Mouse (Mus musculus): ENCODE results near the gene Serpina12.
A peak's percentile ranks its signal among the peaks of the same experiment; 100 is the strongest.

Gene Serpina12

DNA sequence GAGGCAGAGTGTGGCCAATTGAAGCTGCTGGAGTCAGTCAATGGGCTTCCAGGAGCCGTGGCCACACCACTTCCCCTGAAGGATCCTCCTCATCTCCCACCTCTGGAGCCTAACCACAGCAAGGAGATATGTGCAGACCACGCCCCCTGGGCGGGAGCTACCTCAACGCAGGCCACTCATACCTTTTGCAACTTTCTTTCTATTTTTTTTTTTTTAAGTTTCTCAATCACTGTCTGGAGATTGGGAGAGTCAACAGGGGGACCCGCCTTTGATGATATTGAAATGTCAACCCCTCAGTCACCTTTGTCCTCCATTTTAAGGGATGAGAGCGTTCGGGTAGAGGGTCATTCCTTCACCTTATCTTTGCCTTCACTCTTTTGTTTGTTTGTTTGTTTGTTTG lies at the start of gene Serpina12:
Gene Serpina12, minus strand, starts transcription at position 101 of the 400 bp plus-strand sequence.
- no peak for ATAC-seq (ENCODE audit: insufficient number of reproducible peaks, low FRiP score, low TSS enrichment)

DNA sequence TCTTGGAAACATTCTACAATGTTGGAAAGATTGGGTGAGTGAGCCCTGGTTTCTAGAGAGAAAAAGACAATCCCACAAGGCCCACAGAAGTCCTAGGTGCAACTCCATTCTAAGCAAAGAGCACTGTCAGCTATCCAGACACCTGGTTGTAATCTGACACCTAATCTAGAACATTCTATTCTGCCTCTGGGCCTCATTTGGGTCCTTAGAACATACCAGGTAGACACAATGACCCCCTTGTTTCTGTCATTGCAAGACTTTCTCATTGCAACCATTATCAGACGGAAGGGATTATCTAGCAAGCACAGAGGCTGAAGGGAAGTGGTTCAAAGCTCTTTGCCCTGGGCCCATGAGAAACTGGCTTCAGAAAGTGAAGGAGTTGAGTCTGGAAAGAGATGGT lies 47.1 kb upstream of the Serpina12 start:
- no peak for ATAC-seq (ENCODE audit: insufficient number of reproducible peaks, low FRiP score, low TSS enrichment)

DNA sequence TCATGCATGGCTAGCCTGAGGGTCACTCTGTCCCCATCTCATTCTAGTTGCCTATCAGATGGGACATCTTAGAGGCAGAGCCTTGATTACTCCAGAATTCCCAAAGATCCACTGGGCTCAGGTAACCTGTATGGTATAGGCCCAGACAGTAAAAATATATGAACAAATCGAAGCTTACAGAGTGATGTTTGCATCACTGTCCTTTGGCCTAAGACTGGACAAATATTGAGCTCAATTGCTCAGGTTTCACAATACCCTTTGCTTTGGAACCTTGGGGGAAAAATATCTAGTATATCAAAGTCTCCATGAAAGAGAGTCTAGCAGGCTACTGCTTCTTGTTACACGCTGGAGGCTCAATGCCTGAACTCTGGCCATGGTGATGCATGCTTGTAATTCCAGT lies 45.9 kb upstream of the Serpina12 start:
- no peak for ATAC-seq (ENCODE audit: insufficient number of reproducible peaks, low FRiP score, low TSS enrichment)

DNA sequence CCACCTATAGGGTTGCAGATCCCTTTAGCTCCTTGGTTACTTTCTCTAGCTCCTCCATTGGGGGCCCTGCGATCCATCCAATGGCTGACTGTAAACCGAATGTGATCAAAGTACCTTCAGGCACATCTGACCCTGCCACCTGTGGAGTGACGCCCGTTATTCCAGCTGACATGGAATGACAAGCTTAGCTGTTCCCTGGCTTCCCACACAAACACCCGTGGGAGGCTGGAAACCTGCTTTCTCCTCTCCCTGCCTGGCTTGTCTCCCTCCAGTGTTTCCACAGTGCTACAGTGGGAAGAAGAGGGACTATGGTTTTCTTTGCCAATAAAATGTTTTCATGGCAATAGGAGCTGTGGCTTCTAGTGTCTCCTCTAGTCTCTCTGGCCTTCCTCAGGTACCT lies 28.0 kb upstream of the Serpina12 start:
- ATAC-seq (ENCODE audit: insufficient number of reproducible peaks, low FRiP score, low TSS enrichment) = no peak

DNA sequence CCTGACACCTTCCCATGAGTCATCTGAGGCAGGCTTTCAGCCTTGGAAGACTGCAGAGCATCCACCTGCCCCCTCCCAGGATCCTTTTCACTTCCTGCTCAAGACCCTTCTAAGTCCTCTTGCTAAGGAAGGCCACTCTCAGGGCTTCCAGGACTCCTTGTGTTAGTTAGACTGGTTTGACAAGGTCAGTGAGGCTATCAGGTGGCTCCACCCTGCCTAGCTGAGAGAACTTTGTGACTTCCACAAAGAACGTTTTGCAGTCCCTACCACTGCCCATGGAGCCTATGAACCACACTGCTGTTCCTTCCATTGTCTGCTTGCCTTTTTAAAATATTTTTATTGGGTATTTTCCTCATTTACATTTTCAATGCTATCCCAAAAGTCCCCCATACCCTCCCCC lies 27.5 kb upstream of the Serpina12 start:
- ATAC-seq (ENCODE audit: insufficient number of reproducible peaks, low FRiP score, low TSS enrichment) = no peak

DNA sequence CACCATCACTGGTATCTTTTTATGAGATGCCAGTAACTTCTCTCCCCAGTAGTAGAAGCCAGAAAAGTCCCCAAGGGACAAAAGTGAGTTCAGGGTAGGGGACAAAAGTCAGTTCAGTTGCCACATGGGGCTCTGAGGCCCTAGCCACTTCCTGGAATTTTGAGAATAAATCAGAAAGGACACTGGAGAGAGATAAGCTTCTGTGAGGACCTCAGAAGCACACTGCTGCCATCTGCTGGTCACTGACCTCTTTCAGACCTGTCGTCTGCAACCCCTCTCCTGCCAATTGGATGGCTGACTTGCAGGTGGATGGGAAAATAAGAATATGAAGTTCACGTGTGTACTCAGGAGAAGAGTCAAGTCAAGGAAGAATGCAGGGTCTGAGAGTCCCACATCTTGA lies 25.4 kb upstream of the Serpina12 start:
- no peak for ATAC-seq (ENCODE audit: insufficient number of reproducible peaks, low FRiP score, low TSS enrichment)

DNA sequence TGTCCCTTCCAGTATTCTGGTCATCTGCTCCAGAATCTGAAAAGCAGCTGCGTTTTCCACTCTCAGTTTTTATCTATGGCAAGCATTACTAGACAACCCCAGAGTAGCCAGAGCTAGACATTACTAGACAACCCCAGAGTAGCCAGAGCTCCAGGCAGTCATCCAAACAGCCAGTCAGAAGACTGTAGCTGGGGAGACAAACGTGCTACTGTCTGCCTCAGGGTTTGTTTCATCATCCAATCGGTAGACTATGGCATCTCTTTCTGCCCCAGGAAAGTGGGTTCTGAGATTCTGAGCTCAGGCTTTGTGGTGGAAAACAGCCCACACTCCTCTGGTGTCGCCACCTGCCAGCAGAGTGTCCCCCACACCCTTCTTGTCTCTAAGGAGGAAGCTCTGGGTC lies 23.3 kb upstream of the Serpina12 start:
- peak; percentile 46 for ATAC-seq (ENCODE audit: insufficient number of reproducible peaks, low FRiP score, low TSS enrichment)

DNA sequence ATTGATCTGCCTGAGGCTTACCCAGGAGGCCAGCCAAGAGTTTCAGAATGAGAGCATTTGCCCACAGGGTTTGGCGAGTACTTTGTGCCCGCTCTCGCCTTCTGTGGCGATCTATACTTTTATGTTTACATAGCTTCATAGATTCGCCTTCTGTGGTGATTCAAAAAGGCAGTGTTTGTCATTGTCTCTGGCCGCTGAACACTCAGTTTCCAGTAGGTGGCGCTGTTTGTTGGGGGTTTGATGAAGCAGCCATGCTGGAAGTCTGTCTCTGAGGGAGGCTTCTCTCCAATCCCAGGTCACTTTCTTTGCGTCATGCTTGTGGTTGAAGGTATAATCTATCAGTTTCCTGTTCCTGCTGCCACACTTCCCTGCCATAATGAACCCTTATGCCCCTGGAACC lies 22.0 kb upstream of the Serpina12 start:
- ATAC-seq (ENCODE audit: insufficient number of reproducible peaks, low FRiP score, low TSS enrichment) = no peak

DNA sequence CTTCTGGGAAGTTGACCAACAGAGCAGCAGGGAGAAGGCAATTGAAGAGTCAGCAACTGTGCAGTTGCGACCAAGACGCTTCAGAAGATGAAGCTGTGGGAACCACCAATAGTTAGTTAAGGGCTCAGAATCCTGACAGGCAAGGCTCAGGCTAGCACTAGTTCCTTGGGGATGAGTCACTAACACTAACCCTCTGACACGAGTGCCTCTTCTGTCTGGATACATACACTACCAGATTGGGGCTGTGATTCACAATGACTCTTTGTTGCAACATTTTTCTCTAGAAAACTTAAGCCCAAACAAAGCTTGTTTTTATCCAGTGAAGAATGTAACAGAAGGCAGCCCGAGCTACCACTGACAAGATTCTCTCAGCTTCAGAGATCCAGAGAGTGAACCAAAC lies 20.8 kb upstream of the Serpina12 start:
- ATAC-seq (ENCODE audit: insufficient number of reproducible peaks, low FRiP score, low TSS enrichment) = no peak

DNA sequence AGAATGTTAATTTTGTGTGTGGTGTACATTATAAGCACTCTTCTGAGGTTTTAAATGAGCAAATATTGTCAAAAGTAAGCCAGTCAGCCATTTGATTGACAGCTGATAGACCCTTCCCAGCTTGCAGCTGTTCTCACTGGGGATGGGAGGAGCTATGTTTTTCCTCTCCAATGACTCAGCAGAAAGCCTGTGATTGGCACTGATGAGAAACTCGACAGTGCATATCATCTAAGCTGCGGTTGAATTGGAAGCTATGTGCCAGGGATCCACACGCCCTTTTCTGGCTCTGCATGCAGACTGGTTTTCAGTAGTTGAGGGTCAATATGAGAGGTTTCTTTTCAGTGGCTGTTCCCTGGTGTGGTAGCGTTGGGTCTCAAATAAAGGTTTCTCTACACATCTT lies 20.3 kb upstream of the Serpina12 start:
- ATAC-seq (ENCODE audit: insufficient number of reproducible peaks, low FRiP score, low TSS enrichment) = no peak

DNA sequence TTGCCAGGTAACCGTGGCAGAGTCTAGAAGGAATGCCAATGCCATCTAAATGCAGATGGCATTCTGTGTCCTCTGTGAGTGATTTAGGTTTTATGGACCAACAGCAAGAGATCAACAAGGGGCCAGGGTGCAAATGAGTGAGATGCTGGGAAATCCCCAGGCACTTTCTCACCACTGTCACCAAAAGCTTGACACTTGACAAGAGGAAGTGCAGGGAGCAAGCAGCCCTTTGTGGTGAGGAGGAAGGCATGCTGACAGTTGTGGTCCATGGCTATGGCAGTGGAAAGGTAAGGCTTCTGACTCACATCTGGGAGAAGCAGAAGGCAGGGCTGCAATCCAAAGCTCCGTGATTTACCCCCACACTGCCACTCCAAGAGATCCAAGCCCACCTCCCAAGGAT lies 17.6 kb upstream of the Serpina12 start:
- ATAC-seq (ENCODE audit: insufficient number of reproducible peaks, low FRiP score, low TSS enrichment) = no peak

DNA sequence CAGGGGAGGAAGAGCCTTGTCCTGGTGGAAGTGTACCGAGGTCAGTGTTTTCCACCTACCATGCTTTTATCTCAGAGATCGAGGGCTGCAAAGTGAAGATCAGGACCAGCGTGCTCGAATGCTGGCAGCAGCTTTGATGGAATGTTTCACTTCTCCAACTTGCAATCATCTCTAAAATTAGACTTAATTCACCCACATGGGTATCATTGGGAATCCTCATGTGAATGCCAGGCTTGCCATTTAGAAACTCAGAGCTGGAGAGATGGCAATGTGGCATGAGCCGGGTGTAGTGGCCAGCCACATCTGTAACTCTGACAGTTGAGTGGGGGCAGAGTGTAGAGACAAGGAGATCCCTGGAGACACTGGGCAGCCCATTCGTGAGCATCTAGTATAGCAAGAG lies 15.9 kb upstream of the Serpina12 start:
- ATAC-seq (ENCODE audit: insufficient number of reproducible peaks, low FRiP score, low TSS enrichment) = no peak

DNA sequence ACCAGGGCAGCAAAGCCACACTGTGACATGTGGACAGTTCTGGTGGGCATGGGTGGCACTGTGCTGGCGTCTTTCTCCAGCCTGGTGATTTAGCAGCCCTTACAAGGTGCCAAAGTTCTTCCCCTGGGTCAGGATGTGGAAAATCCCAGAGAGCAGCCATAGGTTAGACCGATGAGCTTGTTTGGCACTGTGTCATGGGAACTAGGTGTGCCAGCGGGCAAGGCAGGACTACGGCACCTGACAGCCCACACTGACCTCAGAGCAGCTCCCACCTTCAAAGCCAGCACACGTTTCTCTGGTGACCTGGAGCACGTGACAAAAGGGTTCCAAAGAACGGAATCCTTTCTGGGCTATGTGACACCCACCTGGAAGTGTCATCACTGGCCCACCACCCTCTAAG lies 13.3 kb upstream of the Serpina12 start:
- ATAC-seq (ENCODE audit: insufficient number of reproducible peaks, low FRiP score, low TSS enrichment) = 0 out of 2 replicates have a peak, but pooled peaks have one; percentile 5

DNA sequence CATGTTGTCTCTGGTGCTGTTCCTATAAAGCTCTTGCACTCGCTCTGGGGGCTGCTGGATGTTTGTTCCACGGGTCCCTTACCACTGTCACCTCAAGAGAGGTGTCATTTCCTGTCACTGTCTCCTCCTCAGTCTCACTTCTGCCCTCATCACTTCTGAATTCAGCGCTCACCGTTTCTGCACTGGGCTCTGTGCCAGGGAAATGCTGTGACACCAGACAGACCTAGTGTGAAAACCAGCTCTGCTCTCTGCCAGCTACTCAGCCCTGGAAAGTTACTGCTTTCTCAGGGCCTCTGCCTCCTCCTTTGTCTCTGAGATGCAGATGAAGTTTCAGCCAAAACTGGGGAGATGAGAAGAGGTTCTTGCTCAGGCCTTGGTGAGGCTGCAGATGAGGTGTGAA lies 12.8 kb upstream of the Serpina12 start:
- ATAC-seq (ENCODE audit: insufficient number of reproducible peaks, low FRiP score, low TSS enrichment) = peak; percentile 36; the same call in 1 of the 2 replicates

DNA sequence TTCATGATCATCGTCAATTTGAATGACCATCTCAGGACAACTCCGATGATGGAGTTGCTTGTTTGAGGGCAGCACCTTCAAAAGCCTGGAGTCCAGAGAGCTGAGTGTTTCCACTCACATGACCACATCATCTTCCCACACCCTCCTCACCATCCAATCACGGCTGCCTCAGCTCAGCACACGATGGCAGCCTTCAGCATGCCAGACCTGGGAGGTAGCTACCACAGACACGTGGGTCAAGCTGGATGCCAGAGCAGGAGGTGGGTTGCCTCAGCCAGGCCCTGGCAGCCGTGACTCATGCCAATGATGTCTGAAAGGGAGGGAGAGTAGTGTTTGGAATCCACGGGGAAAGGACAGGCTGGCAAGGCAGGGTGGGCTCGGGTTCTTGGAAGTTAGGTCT lies 11.5 kb upstream of the Serpina12 start:
- no peak for ATAC-seq (ENCODE audit: insufficient number of reproducible peaks, low FRiP score, low TSS enrichment)

DNA sequence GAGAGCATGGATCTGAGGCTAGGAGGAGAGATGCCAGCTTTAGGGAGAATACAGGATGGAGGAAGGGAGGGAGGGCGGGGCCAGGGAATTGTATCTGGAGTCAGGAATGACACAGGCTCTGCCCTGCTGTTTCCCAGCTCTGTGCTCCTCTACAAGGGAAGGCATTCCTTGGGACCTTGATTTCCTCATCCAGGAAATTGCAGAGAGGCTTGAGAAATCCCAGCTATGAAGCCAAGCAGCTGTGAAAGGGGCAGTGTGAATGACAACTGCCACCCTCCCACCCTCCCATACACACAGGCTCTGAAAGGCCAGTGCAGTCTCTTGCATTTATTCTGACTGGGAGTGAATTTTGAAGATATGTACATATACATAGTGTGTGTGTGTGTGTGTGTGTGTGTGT lies 9.8 kb upstream of the Serpina12 start:
- no peak for ATAC-seq (ENCODE audit: insufficient number of reproducible peaks, low FRiP score, low TSS enrichment)

DNA sequence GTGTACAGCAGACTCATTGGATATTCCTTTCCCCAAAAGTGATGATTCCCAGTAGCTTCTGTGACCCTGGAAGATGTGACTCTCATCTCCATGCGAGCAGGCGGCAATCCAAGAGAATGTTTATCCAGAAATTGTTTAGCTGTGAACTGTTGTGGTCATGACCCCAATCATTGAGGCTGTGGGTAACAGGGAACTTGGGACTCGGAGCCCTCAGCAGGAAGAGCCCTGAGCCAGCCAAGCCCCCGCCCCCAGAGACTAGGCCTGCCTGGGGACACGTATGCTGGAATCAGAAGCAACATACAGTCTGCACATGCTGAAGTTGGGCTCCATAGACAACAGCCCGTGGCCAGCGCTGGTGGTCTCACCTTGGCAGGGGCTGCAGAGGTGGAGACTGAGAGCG lies 1.5 kb upstream of the Serpina12 start:
- 0 out of 2 replicates have a peak, but pooled peaks have one; percentile 46 for ATAC-seq (ENCODE audit: insufficient number of reproducible peaks, low FRiP score, low TSS enrichment)

DNA sequence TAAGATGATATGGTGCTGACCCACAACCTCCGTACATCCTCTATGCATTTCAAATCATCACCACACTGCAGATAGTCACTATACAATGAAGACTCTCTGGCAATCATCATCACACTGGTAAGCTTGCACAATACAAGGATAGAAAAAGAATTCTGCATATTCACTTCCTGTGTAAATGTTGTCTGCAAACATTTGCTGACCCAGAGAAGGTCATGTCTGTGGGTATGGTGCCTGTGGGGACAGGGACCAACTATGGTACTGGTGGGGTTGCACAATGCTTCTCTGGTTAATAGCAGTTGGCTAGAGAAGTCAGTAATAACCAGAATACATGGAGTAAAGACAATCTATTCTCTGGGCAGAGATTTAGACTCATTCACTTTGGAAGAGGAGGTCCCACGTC lies 1.5 kb downstream of the Serpina12 start:
- no peak for ATAC-seq (ENCODE audit: insufficient number of reproducible peaks, low FRiP score, low TSS enrichment)

DNA sequence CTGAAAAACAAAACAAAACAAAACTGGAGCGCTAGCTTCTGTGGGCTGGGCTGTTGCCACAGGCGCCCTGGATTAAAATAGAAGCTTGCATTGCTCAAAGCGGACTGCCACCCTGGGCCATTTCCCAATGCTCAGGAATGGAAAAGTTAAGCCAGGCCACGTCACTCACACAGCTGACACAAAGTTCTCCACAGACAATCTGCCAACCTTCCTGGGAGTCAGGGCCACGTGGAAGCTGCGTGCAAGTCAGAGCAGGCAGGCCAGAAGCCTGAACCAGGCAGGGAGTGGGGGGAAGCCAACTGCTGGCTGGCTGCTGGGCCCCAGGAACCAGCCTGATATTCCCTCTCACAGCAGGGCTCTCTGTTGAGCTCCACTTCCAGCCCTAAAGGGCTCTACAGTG lies 2.8 kb downstream of the Serpina12 start:
- no peak for ATAC-seq (ENCODE audit: insufficient number of reproducible peaks, low FRiP score, low TSS enrichment)

DNA sequence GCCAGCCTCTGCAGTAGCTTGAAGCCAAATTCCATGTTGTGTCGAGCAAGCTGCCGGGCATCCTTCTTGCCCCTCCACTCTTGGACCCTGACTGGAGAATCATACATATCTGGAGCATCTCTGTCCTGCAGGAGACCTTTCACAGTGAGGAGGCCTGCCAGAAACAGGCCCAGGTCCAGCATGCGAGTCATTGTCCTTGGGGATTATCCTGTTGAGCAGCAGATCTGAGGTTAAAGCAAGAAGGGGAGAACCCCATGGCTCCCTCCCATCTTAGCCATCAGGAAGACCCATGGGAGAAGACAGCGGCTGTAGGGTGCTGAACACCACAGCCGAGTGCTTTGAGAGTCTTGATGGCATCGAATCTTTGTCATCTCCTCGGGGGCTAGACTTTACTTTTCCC lies 6.1 kb downstream of the Serpina12 start:
- no peak for ATAC-seq (ENCODE audit: insufficient number of reproducible peaks, low FRiP score, low TSS enrichment)

DNA sequence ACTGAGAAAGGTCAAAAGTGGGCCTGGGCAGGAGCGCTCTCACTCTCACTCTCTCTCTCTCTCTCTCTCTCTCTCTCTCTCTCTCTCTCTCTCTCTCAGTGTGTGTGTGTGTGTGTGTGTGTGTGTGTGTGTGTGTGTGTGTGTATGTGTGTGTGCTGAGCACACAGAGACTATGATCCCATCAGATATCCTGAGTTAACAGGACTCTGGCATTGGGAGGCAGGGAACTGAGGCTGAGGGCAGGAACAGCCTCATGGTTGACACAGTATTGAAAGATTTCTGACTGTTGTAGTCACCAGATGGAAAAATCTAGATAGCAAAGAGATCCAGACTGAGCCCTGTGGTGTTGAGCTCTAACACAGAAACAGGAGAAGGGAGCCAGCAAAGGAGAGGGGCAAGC lies 10.5 kb downstream of the Serpina12 start:
- ATAC-seq (ENCODE audit: insufficient number of reproducible peaks, low FRiP score, low TSS enrichment) = no peak

DNA sequence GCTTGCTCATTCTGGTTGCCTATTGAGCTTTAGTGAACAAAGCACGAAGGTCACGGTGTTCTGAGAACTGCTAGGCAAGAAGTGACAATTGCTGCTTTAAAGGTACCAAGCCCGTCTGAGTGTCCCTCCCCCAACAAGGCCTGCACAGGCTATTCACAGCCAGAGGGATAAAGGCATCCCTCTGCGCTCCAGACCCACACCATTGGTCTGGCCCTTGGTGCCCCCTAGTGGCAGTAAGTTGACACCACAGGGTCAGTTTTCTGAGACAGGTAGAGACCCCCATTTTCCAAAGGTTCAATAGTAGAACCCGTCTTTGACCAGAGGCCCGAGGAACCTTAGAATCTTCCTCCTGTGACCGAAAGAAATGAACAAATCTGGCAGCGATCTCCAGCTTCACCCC lies 14.3 kb downstream of the Serpina12 start:
- no peak for ATAC-seq (ENCODE audit: insufficient number of reproducible peaks, low FRiP score, low TSS enrichment)

DNA sequence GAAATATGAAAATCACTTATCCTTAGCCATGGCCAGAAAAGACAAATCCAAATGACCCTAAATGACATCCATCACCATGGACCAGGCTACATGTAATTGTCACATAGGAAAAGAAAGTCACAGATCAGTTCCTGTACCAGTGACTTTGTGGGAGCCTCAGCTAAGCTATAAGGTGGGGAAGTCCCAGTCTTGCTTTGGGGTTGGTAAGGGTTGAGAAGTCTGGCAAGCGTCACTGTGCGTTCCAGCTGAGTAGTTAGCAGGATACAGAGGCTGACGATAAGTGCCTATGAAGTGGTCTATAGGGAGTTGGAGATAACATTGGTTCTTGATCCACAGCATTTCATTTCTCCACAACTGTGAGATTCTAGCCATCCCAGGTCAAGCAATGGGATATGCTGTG lies 29.0 kb downstream of the Serpina12 start:
- ATAC-seq (ENCODE audit: insufficient number of reproducible peaks, low FRiP score, low TSS enrichment) = no peak

Data from cerebellum, adult (tissue).